Mouse (Mus musculus) lung, adult 2 months (tissue): ENCODE results near the gene Rpf2.

Experiments
- CTCF ChIP-seq: fragments of 200-500 bp; IDR thresholded peaks from 2 replicates; pipeline ENCODE4 v1.5.1; 2011; ENCODE audit warnings: mild to moderate bottlenecking, low read length, control low read depth; ENCODE audit not compliant: insufficient read depth
- POLR2A ChIP-seq: fragments of 200-500 bp; IDR thresholded peaks from 2 replicates; pipeline ENCODE4 v1.6.1; 2011; ENCODE audit warnings: low read depth, mild to moderate bottlenecking, control low read depth, low read length, borderline replicate concordance; ENCODE audit errors: extremely low read depth

GRCm38 (mm10) chr10:40232442-40232841 is 14.4 kb downstream of the Rpf2 start:
- TF ChIP-seq POLR2A (no peak), CTCF (no peak)
